Mouse (Mus musculus) liver, adult 2 months (tissue): ENCODE measurements around the gene Ddost.
A peak's percentile ranks its signal among the peaks of the same experiment; 100 is the strongest.

Source experiments
- CTCF ChIP-seq: fragments of 200-500 bp; IDR thresholded peaks from 2 replicates; pipeline ENCODE4 v1.5.1; 2011; ENCODE audit warnings: low read depth, low read length, control low read depth
- POLR2A ChIP-seq: fragments of 200-500 bp; IDR thresholded peaks from 2 replicates; pipeline ENCODE4 v1.6.1; 2011; ENCODE audit warnings: low read length, control low read depth; ENCODE audit not compliant: insufficient read depth; ENCODE audit errors: extremely low read depth

DNA sequence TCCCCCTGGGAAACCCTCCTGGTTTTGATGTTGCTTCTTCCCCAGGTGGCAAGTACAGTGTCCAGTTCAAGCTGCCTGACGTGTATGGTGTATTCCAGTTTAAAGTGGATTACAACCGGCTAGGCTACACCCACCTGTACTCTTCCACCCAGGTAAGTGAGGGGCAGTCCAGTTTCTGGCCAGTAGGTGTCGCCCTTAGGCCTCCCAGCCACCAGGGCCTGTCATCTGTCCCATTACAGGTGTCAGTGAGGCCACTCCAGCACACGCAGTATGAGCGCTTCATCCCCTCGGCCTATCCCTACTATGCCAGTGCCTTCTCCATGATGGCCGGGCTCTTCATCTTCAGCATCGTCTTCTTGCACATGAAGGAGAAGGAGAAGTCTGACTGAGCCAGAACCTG is 7.1 kb downstream of the Ddost start:
- TF ChIP-seq CTCF = peak; percentile 93
- TF ChIP-seq POLR2A = no peak
